Mouse (Mus musculus): ENCODE measurements around the gene Gcm1. TPM values are rescaled to one million over a fixed set of nuclear protein-coding genes. Genes with fewer than 3 reads are reported as not detected.

The Gcm1 gene
- polyA plus RNA-seq (2017; shearing (Covaris generic)) = not detected

DNA sequence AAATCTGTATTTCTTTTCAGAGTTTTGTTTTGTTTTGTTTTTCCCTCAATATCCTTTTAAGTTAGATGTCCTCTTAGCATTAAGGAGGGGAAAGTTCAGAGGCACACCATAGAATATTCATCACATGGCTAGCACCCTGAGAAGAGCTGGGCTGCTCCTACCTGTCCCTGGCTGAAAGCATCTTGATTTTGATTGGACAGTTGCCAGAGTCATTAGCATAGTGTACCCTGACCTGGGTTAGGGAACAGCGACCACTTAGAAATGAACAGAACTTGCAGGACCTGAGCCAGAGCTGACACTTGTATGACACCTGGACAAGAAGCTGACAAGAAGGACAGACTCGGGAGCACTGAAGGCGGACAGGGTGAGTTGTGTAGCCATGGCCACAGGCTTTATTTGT is at the start of gene Gcm1:
TSS of gene Gcm1 (plus strand) at position 248 of the 400 bp plus-strand sequence.

DNA sequence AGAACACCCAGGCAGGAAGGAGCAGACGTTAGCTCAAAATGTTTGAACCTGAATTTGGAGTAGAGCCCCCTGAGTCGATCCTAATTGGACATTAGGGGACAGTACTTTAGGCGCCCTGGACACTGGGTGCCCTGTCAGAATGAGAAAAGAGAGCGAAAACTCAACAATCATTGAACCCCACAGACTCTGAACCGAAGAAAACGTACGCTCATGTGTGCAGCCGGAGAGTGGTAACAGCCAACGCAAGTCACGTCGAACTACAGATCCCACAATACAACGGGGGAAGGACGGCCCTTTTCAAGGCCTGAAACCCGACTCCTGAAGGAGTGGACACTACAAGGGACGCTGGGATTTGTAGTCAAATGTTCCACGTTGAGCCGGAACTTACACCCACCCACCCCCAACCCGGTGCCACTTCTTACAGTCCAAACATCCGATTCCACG is 57.1 kb downstream of the Gcm1 start, which contains the start of the genes Fbxo9 and Ick:
TSS of gene Fbxo9 (minus strand) at position 270 of the 444 bp plus-strand sequence.
TSS of gene Ick (plus strand) at position 397 of the 444 bp plus-strand sequence.

Other genes starting within 250 kb of the Gcm1 start
- 228 TPM for gene Elovl5, start 134.6 kb upstream of the Gcm1 start, polyA plus RNA-seq (2017; shearing (Covaris generic))
- gene Fbxo9, start 57.1 kb downstream of the Gcm1 start, polyA plus RNA-seq (2017; shearing (Covaris generic)) = 21.0 TPM
- 13.8 TPM for gene Ick, start 57.3 kb downstream of the Gcm1 start, polyA plus RNA-seq (2017; shearing (Covaris generic))
- gene Gsta4, start 130.8 kb downstream of the Gcm1 start, polyA plus RNA-seq (2017; shearing (Covaris generic)) = 49.1 TPM
- not detected for gene Gsta1, start 178.7 kb downstream of the Gcm1 start, polyA plus RNA-seq (2017; shearing (Covaris generic))
- not detected for gene Gm3776, start 205.2 kb downstream of the Gcm1 start, polyA plus RNA-seq (2017; shearing (Covaris generic))
- not detected for gene Gm10639, start 238.0 kb downstream of the Gcm1 start, polyA plus RNA-seq (2017; shearing (Covaris generic))